Mouse (Mus musculus): ENCODE data around the gene Efcab11. TPM values are rescaled to one million over a fixed set of nuclear protein-coding genes. Genes with fewer than 3 reads are reported as not detected.

The Efcab11 gene
- 4.8 and 5.8 TPM in 2 replicates for total RNA-seq (2017)

- peak; percentile 50 to 72 for ATAC-seq (replicated peaks in 1 of 2; ENCODE audit: insufficient read depth in 1 of 2, low FRiP score in 2 of 2, low TSS enrichment in 1 of 2, low read depth in 1 of 2, poor library complexity in 2 of 2, severe bottlenecking in 2 of 2)
Observed at GRCm38 (mm10) chr12:99884269-99885261, at the start of gene Efcab11, which contains the start of gene Tdp1. Gene Efcab11 (minus strand): TSS chr12:99884439. Gene Tdp1 (plus strand): TSS chr12:99884517.

DNA sequence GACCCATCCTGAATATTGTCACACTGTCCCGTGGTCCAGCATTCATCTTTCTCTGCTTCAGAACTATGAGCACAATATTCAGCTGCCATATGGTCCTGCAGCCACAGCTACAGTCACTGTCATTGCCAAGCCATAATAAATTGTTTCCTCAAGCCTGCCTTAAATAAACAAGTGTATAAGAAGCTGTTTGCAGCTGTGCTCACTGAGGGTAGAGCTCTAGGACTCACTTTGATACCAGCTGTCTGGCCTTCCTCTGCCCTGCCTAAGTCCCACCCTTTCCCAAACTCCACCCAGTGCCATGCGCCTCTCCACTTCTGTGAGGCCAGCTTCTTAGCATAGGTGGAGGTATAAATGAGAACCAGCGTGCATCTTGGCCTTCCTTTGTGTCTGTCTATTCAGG, 49.4 kb upstream of the Efcab11 start:
- ATAC-seq (replicated peaks in 1 of 2; ENCODE audit: insufficient read depth in 1 of 2, low FRiP score in 2 of 2, low TSS enrichment in 1 of 2, low read depth in 1 of 2, poor library complexity in 2 of 2, severe bottlenecking in 2 of 2), result no peak

DNA sequence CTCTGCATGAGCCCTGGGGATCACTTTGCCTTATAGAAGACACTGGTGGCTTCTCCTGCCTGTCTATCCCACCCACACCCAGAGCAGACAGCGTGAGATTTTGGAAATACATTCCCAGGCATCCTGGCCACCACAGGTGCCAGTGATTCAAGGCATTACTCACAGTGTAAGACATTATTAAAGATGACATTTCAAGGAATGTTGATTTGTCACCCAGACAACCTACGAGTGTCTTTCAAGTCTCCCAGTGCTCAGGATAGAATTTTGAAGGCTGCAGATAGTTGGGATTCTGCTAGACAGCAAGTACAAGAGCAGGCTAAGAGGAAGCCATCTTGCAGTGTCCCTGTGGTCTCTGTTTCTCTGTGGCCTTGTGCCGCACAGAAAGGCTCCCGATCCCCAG, 48.0 kb upstream of the Efcab11 start:
- ATAC-seq (replicated peaks in 1 of 2; ENCODE audit: insufficient read depth in 1 of 2, low FRiP score in 2 of 2, low TSS enrichment in 1 of 2, low read depth in 1 of 2, poor library complexity in 2 of 2, severe bottlenecking in 2 of 2), result no peak

DNA sequence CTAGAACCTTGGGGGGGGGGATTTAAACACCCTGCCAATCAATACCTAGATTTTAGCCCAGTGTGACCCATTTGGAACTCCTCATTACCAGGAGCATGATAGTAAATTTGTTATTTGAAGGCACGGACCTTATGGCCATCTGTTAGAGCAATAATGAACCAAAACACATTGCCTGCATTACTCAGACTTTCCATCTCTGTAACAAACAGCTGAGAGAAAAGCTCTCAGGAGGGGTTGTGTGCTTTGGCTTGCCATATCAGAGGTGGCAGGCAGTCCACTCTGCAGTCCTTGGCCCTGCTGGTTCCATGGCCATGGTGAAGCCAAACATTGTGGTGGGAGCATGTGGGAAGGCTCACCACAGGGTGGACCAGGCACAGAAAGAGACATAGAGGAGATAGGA, 44.9 kb upstream of the Efcab11 start:
- no peak for ATAC-seq (replicated peaks in 1 of 2; ENCODE audit: insufficient read depth in 1 of 2, low FRiP score in 2 of 2, low TSS enrichment in 1 of 2, low read depth in 1 of 2, poor library complexity in 2 of 2, severe bottlenecking in 2 of 2)

DNA sequence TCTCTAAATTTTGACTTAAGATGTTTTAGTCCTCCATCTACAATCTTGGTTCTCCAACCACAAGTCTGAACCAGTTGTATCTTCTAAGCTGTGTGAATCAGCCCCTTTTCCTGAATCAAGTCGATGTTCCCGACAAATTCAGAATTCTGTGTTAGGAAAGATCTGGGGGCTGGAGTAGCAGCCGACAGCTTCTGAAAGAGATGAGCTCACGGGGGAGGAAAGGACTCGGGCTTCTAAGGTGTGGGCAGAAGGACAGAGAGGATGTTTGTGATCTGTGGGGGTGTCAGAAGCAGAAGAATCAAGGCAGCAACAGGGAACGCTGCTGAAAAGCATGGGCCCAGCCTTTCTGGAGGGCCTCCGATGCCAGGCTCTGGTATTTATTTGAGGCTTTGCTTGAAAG, 44.1 kb upstream of the Efcab11 start:
- no peak for ATAC-seq (replicated peaks in 1 of 2; ENCODE audit: insufficient read depth in 1 of 2, low FRiP score in 2 of 2, low TSS enrichment in 1 of 2, low read depth in 1 of 2, poor library complexity in 2 of 2, severe bottlenecking in 2 of 2)

GRCm38 (mm10) chr12:99923703-99924102, 39.5 kb upstream of the Efcab11 start:
- no peak for ATAC-seq (replicated peaks in 1 of 2; ENCODE audit: insufficient read depth in 1 of 2, low FRiP score in 2 of 2, low TSS enrichment in 1 of 2, low read depth in 1 of 2, poor library complexity in 2 of 2, severe bottlenecking in 2 of 2)

GRCm38 (mm10) chr12:99923131-99923606, 38.9 kb upstream of the Efcab11 start:
- ATAC-seq (replicated peaks in 1 of 2; ENCODE audit: insufficient read depth in 1 of 2, low FRiP score in 2 of 2, low TSS enrichment in 1 of 2, low read depth in 1 of 2, poor library complexity in 2 of 2, severe bottlenecking in 2 of 2), result no peak

DNA sequence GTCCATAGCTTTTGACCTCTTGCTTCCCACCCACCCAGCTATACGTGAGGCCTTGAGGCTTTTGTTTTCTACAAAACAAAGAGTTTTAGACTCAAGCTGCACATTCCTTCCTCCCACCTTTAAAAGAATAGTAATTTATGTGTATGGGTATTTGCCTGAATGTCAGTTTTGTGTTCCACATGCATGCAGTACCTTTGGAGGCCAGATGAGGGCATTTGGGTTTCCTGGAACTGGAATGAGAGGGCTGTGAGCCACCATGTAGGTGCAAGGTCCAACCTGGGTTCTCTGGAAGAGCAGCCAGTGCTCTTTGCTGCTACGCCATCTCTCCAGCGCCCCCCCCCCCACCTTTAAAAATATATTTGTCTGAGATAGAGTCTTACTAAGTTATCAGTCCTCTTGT, 36.8 kb upstream of the Efcab11 start:
- ATAC-seq (replicated peaks in 1 of 2; ENCODE audit: insufficient read depth in 1 of 2, low FRiP score in 2 of 2, low TSS enrichment in 1 of 2, low read depth in 1 of 2, poor library complexity in 2 of 2, severe bottlenecking in 2 of 2), result no peak; a peak in 1 of 4 replicates

DNA sequence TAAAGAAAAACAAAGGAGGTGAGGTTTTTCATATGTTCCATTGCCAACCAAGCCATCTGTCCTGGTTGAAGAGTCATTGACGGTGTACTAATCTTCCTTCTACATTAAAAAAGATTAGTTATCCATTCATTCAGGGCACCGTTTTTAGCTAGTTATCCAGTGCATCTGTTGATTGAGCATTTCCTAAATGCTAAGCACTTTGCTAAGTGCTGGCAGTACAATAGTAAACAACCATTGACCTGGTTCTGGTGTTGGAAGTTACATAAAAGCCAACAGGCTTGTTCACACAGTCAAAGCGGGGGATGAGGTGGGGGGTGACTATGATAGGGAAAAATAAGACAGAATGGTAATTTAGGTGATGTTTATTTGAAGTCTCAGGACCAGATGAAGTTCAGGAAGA, 35.4 kb upstream of the Efcab11 start:
- ATAC-seq (replicated peaks in 1 of 2; ENCODE audit: insufficient read depth in 1 of 2, low FRiP score in 2 of 2, low TSS enrichment in 1 of 2, low read depth in 1 of 2, poor library complexity in 2 of 2, severe bottlenecking in 2 of 2), result no peak

GRCm38 (mm10) chr12:99917800-99918427, 33.7 kb upstream of the Efcab11 start:
- ATAC-seq (replicated peaks in 1 of 2; ENCODE audit: insufficient read depth in 1 of 2, low FRiP score in 2 of 2, low TSS enrichment in 1 of 2, low read depth in 1 of 2, poor library complexity in 2 of 2, severe bottlenecking in 2 of 2), result no peak

- ATAC-seq (replicated peaks in 1 of 2; ENCODE audit: insufficient read depth in 1 of 2, low FRiP score in 2 of 2, low TSS enrichment in 1 of 2, low read depth in 1 of 2, poor library complexity in 2 of 2, severe bottlenecking in 2 of 2), result no peak
Observed at GRCm38 (mm10) chr12:99911466-99911865, 27.2 kb upstream of the Efcab11 start.

DNA sequence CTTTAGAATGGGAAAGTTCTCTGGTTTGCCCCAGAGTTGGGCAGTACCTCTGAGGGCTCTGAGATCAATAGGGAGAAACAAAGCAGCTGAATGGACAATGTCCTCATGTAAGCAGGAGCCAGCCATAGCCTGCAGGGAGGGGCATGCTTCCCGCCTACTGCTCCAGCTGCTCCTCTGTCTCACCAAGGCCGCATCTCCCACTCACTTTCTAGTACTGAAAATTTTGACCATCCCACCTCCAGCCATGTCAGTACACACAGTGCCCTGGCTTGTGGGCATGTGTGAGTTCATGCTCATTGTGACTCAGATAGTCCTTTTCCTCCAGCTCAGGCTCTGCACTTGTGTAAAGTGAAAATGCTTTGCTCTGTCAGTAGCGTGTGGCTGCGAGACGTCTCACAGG, 20.3 kb upstream of the Efcab11 start:
- ATAC-seq (replicated peaks in 1 of 2; ENCODE audit: insufficient read depth in 1 of 2, low FRiP score in 2 of 2, low TSS enrichment in 1 of 2, low read depth in 1 of 2, poor library complexity in 2 of 2, severe bottlenecking in 2 of 2), result no peak

DNA sequence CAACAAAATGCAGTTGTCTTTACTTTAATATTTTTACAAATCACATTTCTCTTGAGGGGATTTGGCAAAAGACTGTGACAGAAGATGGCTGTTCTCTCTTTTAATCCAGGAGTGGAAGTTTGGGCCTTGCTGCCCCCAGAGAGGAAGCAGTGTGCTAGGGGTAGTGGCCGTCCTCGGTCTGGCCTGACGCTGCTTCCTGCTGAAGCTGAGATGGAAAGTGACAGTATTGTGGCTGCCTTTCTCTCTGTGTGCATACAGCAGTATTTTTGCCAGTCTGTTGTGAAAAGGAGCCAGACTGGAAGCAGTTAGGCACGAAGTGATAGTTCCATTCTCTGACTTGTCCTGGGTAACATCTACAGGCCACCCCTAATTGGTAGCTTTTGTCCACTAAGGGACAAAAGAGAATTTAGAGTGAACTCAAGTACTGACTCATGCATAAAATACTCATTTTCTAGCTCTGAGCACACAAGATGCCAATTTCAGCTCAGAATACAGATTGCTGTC, 18.7 kb upstream of the Efcab11 start:
- ATAC-seq (replicated peaks in 1 of 2; ENCODE audit: insufficient read depth in 1 of 2, low FRiP score in 2 of 2, low TSS enrichment in 1 of 2, low read depth in 1 of 2, poor library complexity in 2 of 2, severe bottlenecking in 2 of 2), result peak; percentile 64 to 83

GRCm38 (mm10) chr12:99901973-99902866, 18.0 kb upstream of the Efcab11 start:
- peak in 1 of 2 experiments; percentile 4; a peak in 1 of 4 replicates for ATAC-seq (replicated peaks in 1 of 2; ENCODE audit: insufficient read depth in 1 of 2, low FRiP score in 2 of 2, low TSS enrichment in 1 of 2, low read depth in 1 of 2, poor library complexity in 2 of 2, severe bottlenecking in 2 of 2)

DNA sequence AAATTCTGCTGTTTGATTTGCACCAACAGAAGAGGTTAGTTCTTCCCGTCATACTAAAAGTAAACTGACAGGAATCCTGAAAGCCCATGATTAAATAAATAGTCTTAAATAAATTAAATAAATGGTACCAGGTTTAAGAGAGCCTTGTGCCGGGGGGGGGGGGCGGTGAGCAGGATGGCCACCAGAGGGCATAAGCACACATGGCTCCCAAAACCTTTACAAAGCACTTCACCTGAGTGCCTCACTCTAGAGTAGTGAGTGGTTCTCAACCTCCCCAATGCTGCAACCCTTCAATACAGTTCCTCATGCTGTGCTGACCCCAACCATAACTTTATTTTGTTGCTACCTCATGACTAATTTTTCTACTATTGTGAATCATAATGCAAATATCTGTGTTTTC, 15.8 kb upstream of the Efcab11 start:
- ATAC-seq (replicated peaks in 1 of 2; ENCODE audit: insufficient read depth in 1 of 2, low FRiP score in 2 of 2, low TSS enrichment in 1 of 2, low read depth in 1 of 2, poor library complexity in 2 of 2, severe bottlenecking in 2 of 2), result no peak

- ATAC-seq (replicated peaks in 1 of 2; ENCODE audit: insufficient read depth in 1 of 2, low FRiP score in 2 of 2, low TSS enrichment in 1 of 2, low read depth in 1 of 2, poor library complexity in 2 of 2, severe bottlenecking in 2 of 2), result no peak
Observed at GRCm38 (mm10) chr12:99898248-99898870, 14.1 kb upstream of the Efcab11 start.

- ATAC-seq (replicated peaks in 1 of 2; ENCODE audit: insufficient read depth in 1 of 2, low FRiP score in 2 of 2, low TSS enrichment in 1 of 2, low read depth in 1 of 2, poor library complexity in 2 of 2, severe bottlenecking in 2 of 2), result no peak
Observed at GRCm38 (mm10) chr12:99897846-99898245, 13.6 kb upstream of the Efcab11 start.

Data from hematopoietic stem cell, adult 5-6 weeks (primary cell).